Mouse (Mus musculus): ENCODE data around the gene Sppl2b. TPM values are rescaled to one million over a fixed set of nuclear protein-coding genes. Genes with fewer than 3 reads are reported as not detected.

Gene Sppl2b
- polyA plus RNA-seq, 1 experiment from 2014 or later = 30.6 TPM

- 86% methylated on average over 19 of the region's 19 CpGs for WGBS
- DNase-seq (ENCODE audit: low spot score) = no peak
- peak overlapping the region; percentile 20; the same call in 1 of the 2 replicates for H3K9ac ChIP-seq (ENCODE audit: low read length)
- no peaks in the 10 kb centered on the region for H3K27me3 ChIP-seq (replicated peaks; ENCODE audit: control insufficient read depth, insufficient read depth, low read length)
- peaks cover 61% of the 10 kb centered on the region for H3K36me3 ChIP-seq (ENCODE audit: control insufficient read depth, insufficient read depth, low read length)
- peaks cover 12% of the 10 kb centered on the region for H3K4me1 ChIP-seq (replicated peaks; ENCODE audit: control insufficient read depth, insufficient read depth, low read length)
- no peaks in the 10 kb centered on the region for H3K9me3 ChIP-seq (ENCODE audit: control insufficient read depth, low read length)
- no peak overlapping the region for H3K27ac ChIP-seq (ENCODE audit: low read depth)
- H3K4me3 ChIP-seq (ENCODE audit: low read depth, low read length) = 0 out of 2 replicates have a peak overlapping the region, but pooled peaks have one; percentile 15
- peak overlapping the region; percentile 43 for H3K4me2 ChIP-seq (ENCODE audit: low read length)
- ATAC-seq (replicated peaks; ENCODE audit: low FRiP score, low TSS enrichment, low read depth) = no peak
Observed at GRCm38 (mm10) chr10:80901409-80902272, 46.6 kb downstream of the Sppl2b start.

GRCm38 (mm10) chr10:80902273-80902940 lies 47.3 kb downstream of the Sppl2b start:
- Histone ChIP-seq H3K4me1 (replicated peaks; ENCODE audit: control insufficient read depth, insufficient read depth, low read length) (peaks cover 12% of the 10 kb centered on the region), H3K9ac (ENCODE audit: low read length) (no peak overlapping the region), H3K4me3 (ENCODE audit: low read depth, low read length) (no peak overlapping the region), H3K36me3 (ENCODE audit: control insufficient read depth, insufficient read depth, low read length) (peaks cover 65% of the 10 kb centered on the region), H3K27ac (ENCODE audit: low read depth) (no peak overlapping the region), H3K9me3 (ENCODE audit: control insufficient read depth, low read length) (no peaks in the 10 kb centered on the region), H3K4me2 (ENCODE audit: low read length) (no peak overlapping the region), H3K27me3 (replicated peaks; ENCODE audit: control insufficient read depth, insufficient read depth, low read length) (no peaks in the 10 kb centered on the region)
- ATAC-seq (replicated peaks; ENCODE audit: low FRiP score, low TSS enrichment, low read depth) = no peak
- 93% methylated on average over 9 of the region's 9 CpGs for WGBS
- no peak for DNase-seq (ENCODE audit: low spot score)

DNA sequence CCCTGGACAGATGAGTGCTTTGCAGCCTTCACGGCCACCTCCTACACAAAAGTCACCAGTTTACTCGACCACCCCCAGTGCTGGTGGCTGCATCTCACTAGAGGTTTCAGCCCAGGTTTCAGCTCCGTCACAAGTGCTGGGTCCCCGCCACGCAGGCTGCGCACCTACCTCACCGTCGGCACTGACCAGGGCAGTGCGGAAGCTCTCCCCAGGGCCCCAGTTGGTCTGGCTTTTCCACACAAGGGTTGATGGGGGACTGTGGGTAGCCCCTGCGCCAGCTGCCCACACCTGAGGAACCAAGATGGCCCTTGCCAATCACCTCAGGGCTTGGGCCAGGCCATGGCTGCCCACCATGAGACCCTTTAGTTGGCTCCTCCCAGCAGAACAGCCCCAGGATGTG lies 48.2 kb downstream of the Sppl2b start:
- H3K27ac ChIP-seq (ENCODE audit: low read depth) = no peak overlapping the region
- H3K4me2 ChIP-seq (ENCODE audit: low read length) = no peak overlapping the region
- H3K36me3 ChIP-seq (ENCODE audit: control insufficient read depth, insufficient read depth, low read length) = peaks cover 74% of the 10 kb centered on the region
- DNase-seq (ENCODE audit: low spot score) = no peak
- H3K9me3 ChIP-seq (ENCODE audit: control insufficient read depth, low read length) = no peaks in the 10 kb centered on the region
- no peak for ATAC-seq (replicated peaks; ENCODE audit: low FRiP score, low TSS enrichment, low read depth)
- no peak overlapping the region for H3K4me3 ChIP-seq (ENCODE audit: low read depth, low read length)
- peaks cover 9% of the 10 kb centered on the region for H3K4me1 ChIP-seq (replicated peaks; ENCODE audit: control insufficient read depth, insufficient read depth, low read length)
- H3K27me3 ChIP-seq (replicated peaks; ENCODE audit: control insufficient read depth, insufficient read depth, low read length) = no peaks in the 10 kb centered on the region
- 92% methylated on average over 10 of the region's 10 CpGs for WGBS
- H3K9ac ChIP-seq (ENCODE audit: low read length) = no peak overlapping the region

DNA sequence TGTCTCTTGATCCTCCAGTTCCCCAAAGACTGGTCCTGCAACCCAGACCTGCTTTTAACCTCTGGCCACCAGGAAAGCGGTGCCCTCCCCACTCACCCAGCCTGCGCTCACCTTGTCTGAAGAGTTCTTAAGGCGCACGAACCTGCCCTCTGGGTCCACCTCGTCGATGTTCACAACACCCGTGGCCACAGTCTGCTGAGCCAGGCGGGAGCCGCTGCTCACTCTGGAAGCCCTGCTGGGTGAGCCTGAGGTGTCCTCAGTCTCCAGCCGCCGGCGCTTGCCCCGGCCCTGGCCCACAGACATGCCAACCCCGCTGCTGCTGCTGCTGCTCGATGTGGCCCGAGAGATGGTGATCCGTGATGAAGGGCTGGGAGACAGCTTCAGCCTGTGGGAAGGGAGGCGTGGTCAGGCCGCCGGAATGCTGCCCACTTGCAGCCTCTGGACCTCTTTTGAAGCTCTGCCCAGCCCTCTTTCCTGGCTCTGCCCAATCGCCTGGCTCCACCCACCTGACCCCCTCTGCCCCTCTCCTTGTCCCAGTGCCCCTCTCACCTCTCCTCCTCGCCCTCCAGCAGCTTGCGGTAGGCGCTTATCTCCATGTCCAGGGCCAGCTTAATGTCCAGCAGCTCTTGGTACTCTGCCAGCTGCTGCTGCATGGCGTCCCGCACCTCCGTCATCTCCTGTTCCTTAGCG lies 49.1 kb downstream of the Sppl2b start:
- ATAC-seq (replicated peaks; ENCODE audit: low FRiP score, low TSS enrichment, low read depth) (no peak), DNase-seq (ENCODE audit: low spot score) (no peak)
- Histone ChIP-seq H3K36me3 (ENCODE audit: control insufficient read depth, insufficient read depth, low read length) (peaks cover 74% of the 10 kb centered on the region), H3K4me1 (replicated peaks; ENCODE audit: control insufficient read depth, insufficient read depth, low read length) (peaks cover 7% of the 10 kb centered on the region), H3K27ac (ENCODE audit: low read depth) (no peak overlapping the region), H3K9me3 (ENCODE audit: control insufficient read depth, low read length) (no peaks in the 10 kb centered on the region), H3K4me3 (ENCODE audit: low read depth, low read length) (no peak overlapping the region), H3K9ac (ENCODE audit: low read length) (no peak overlapping the region), H3K27me3 (replicated peaks; ENCODE audit: control insufficient read depth, insufficient read depth, low read length) (no peaks in the 10 kb centered on the region), H3K4me2 (ENCODE audit: low read length) (no peak overlapping the region)
- 89% methylated on average over 28 of the region's 28 CpGs for WGBS

DNA sequence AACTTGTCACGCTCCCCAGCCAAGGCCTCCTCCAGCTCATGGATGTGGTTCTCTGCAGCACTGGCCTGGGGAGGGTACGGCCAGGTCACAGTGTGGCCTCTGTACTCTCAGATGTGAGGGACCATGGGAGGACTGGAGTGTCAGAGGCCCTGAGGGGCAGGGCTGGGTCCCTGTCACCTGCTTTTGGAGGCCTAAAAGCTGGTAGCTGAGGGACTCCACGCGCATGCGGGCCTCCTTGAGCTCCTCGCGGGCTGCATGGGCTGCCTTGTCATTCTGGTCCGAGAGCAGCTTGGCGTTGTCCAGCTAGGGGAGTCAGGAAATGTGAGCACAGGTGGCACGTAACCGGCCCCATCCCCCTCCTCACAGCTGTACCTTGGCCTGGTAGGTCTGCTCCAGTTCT lies 49.6 kb downstream of the Sppl2b start:
- H3K27me3 ChIP-seq (replicated peaks; ENCODE audit: control insufficient read depth, insufficient read depth, low read length) = no peaks in the 10 kb centered on the region
- H3K9me3 ChIP-seq (ENCODE audit: control insufficient read depth, low read length) = no peaks in the 10 kb centered on the region
- ATAC-seq (replicated peaks; ENCODE audit: low FRiP score, low TSS enrichment, low read depth) = no peak
- peaks cover 75% of the 10 kb centered on the region for H3K36me3 ChIP-seq (ENCODE audit: control insufficient read depth, insufficient read depth, low read length)
- no peak overlapping the region for H3K9ac ChIP-seq (ENCODE audit: low read length)
- no peak overlapping the region for H3K4me3 ChIP-seq (ENCODE audit: low read depth, low read length)
- peaks cover 2% of the 10 kb centered on the region for H3K4me1 ChIP-seq (replicated peaks; ENCODE audit: control insufficient read depth, insufficient read depth, low read length)
- WGBS = 92% methylated on average over 11 of the region's 11 CpGs
- H3K4me2 ChIP-seq (ENCODE audit: low read length) = no peak overlapping the region
- DNase-seq (ENCODE audit: low spot score) = no peak
- H3K27ac ChIP-seq (ENCODE audit: low read depth) = no peak overlapping the region

- Histone ChIP-seq H3K9me3 (ENCODE audit: control insufficient read depth, low read length) (no peaks in the 10 kb centered on the region), H3K36me3 (ENCODE audit: control insufficient read depth, insufficient read depth, low read length) (peaks cover 78% of the 10 kb centered on the region), H3K9ac (ENCODE audit: low read length) (no peak overlapping the region), H3K4me3 (ENCODE audit: low read depth, low read length) (no peak overlapping the region), H3K4me1 (replicated peaks; ENCODE audit: control insufficient read depth, insufficient read depth, low read length) (no peaks in the 10 kb centered on the region), H3K4me2 (ENCODE audit: low read length) (no peak overlapping the region), H3K27me3 (replicated peaks; ENCODE audit: control insufficient read depth, insufficient read depth, low read length) (no peaks in the 10 kb centered on the region), H3K27ac (ENCODE audit: low read depth) (no peak overlapping the region)
- ATAC-seq (replicated peaks; ENCODE audit: low FRiP score, low TSS enrichment, low read depth) (no peak), DNase-seq (ENCODE audit: low spot score) (no peak)
- WGBS = 94% methylated on average over 22 of the region's 22 CpGs
Observed at GRCm38 (mm10) chr10:80909375-80910162, 54.5 kb downstream of the Sppl2b start.

- no peaks in the 10 kb centered on the region for H3K27me3 ChIP-seq (replicated peaks; ENCODE audit: control insufficient read depth, insufficient read depth, low read length)
- DNase-seq (ENCODE audit: low spot score) (no peak), ATAC-seq (replicated peaks; ENCODE audit: low FRiP score, low TSS enrichment, low read depth) (no peak)
- no peaks in the 10 kb centered on the region for H3K4me1 ChIP-seq (replicated peaks; ENCODE audit: control insufficient read depth, insufficient read depth, low read length)
- no peak overlapping the region for H3K4me2 ChIP-seq (ENCODE audit: low read length)
- H3K9me3 ChIP-seq (ENCODE audit: control insufficient read depth, low read length) = no peaks in the 10 kb centered on the region
- peaks cover 67% of the 10 kb centered on the region for H3K36me3 ChIP-seq (ENCODE audit: control insufficient read depth, insufficient read depth, low read length)
- H3K27ac ChIP-seq (ENCODE audit: low read depth) = no peak overlapping the region
- no peak overlapping the region for H3K9ac ChIP-seq (ENCODE audit: low read length)
- no peak overlapping the region for H3K4me3 ChIP-seq (ENCODE audit: low read depth, low read length)
- WGBS = 93% methylated on average over 4 of the region's 4 CpGs
Observed at GRCm38 (mm10) chr10:80911354-80911753, 56.3 kb downstream of the Sppl2b start.

GRCm38 (mm10) chr10:80911891-80912290 lies 56.8 kb downstream of the Sppl2b start:
- Histone ChIP-seq H3K9me3 (ENCODE audit: control insufficient read depth, low read length) (no peaks in the 10 kb centered on the region), H3K4me3 (ENCODE audit: low read depth, low read length) (no peak overlapping the region), H3K27ac (ENCODE audit: low read depth) (no peak overlapping the region), H3K36me3 (ENCODE audit: control insufficient read depth, insufficient read depth, low read length) (peaks cover 65% of the 10 kb centered on the region), H3K4me2 (ENCODE audit: low read length) (no peak overlapping the region), H3K9ac (ENCODE audit: low read length) (no peak overlapping the region), H3K4me1 (replicated peaks; ENCODE audit: control insufficient read depth, insufficient read depth, low read length) (no peaks in the 10 kb centered on the region), H3K27me3 (replicated peaks; ENCODE audit: control insufficient read depth, insufficient read depth, low read length) (no peaks in the 10 kb centered on the region)
- DNase-seq (ENCODE audit: low spot score) (no peak), ATAC-seq (replicated peaks; ENCODE audit: low FRiP score, low TSS enrichment, low read depth) (no peak)

Measured in intestine, embryonic 14.5 days (tissue).